Mouse (Mus musculus) kidney, adult 2 months (tissue): ENCODE results near the gene Cptp.

Experiments
- CTCF ChIP-seq: fragments of 200-500 bp; conservative IDR thresholded peaks from 2 replicates; pipeline ENCODE4 v1.5.1; 2011; ENCODE audit warnings: low read depth, mild to moderate bottlenecking, control low read depth, low read length, moderate library complexity, mixed read lengths; ENCODE audit not compliant: insufficient read depth, insufficient read length
- POLR2A ChIP-seq: fragments of 200-500 bp; IDR thresholded peaks from one replicate; pipeline ENCODE4 v1.6.1; 2011; ENCODE audit warnings: low read depth, low read length, control low read depth

DNA sequence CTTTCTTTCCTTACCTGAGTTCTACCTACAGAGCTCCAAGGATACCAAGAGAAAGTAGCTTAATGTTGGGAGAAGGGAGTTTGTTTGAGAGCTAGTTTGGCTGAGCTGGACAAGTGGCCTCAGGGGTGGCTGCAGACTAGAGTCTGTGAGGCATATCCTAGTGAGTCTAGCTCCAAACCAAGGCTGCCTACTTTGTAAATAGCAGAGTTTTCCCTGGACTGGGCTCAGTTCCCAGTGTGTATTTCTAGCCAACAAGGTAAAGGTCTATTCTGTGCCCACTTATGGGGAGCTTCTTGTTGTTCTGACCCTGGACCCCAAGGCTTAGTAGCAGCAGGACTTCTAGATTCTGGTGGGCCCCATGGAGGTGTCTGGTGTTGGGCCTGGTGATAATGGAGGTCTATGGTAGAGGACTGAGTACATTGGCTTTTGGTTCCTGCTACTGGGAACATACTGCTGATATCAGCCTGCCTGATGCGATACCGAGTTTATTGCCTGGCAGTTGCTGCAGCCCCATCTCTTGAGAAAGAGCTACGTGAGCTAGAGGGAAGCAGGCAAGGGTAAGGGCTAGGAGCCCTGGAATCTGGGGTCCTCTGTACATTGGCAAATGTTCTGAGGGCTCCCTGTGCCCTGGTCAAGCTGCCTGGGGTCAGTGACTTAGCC is 19.3 kb downstream of the Cptp start:
- no peak for TF ChIP-seq CTCF
- TF ChIP-seq POLR2A, result no peak
